Mouse (Mus musculus) kidney, postnatal 36 days (tissue): ENCODE data around the gene Igdcc3.
A peak's percentile ranks its signal among the peaks of the same experiment; 100 is the strongest.

ENCODE experiments used
- DNase-seq, 2 experiments: peaks; one replicate each; pipeline ENCODE4 v3.0.0; 2021 to 2022; ENCODE audit warnings: mixed read lengths in 2 of 2

The Igdcc3 gene

GRCm38 (mm10) chr9:65140936-65141305 lies at the start of gene Igdcc3:
Gene Igdcc3, plus strand, starts transcription at chr9:65141189.
- peak in 1 of 2 experiments; percentile 54 for DNase-seq

- DNase-seq, result no peak
Measured at GRCm38 (mm10) chr9:65094237-65094636, 46.8 kb upstream of the Igdcc3 start.

GRCm38 (mm10) chr9:65100991-65101685 lies 39.9 kb upstream of the Igdcc3 start, which contains the start of gene Igdcc4:
Gene Igdcc4, plus strand, starts transcription at chr9:65101486.
- DNase-seq, result peak in 1 of 2 experiments; percentile 33

GRCm38 (mm10) chr9:65101686-65102376 lies 39.2 kb upstream of the Igdcc3 start:
- DNase-seq, result peak in 1 of 2 experiments; percentile 32

GRCm38 (mm10) chr9:65102377-65103172 lies 38.4 kb upstream of the Igdcc3 start:
- no peak for DNase-seq

- no peak for DNase-seq
Measured at GRCm38 (mm10) chr9:65103173-65103752, 37.7 kb upstream of the Igdcc3 start.

- DNase-seq, result no peak
Measured at GRCm38 (mm10) chr9:65106821-65107220, 34.2 kb upstream of the Igdcc3 start.

- no peak for DNase-seq
Measured at GRCm38 (mm10) chr9:65107893-65108292, 33.1 kb upstream of the Igdcc3 start.

- DNase-seq, result no peak
Measured at GRCm38 (mm10) chr9:65109132-65110072, 31.6 kb upstream of the Igdcc3 start.

GRCm38 (mm10) chr9:65111698-65112097 lies 29.3 kb upstream of the Igdcc3 start:
- DNase-seq, result no peak

- DNase-seq, result no peak
Measured at GRCm38 (mm10) chr9:65113694-65114093, 27.3 kb upstream of the Igdcc3 start.

GRCm38 (mm10) chr9:65115891-65116290 lies 25.1 kb upstream of the Igdcc3 start:
- DNase-seq, result no peak

- DNase-seq, result no peak
Measured at GRCm38 (mm10) chr9:65117516-65117915, 23.5 kb upstream of the Igdcc3 start.

GRCm38 (mm10) chr9:65120935-65121334 lies 20.1 kb upstream of the Igdcc3 start:
- DNase-seq, result peak; percentile 57 to 83

- DNase-seq, result no peak
Measured at GRCm38 (mm10) chr9:65122545-65122944, 18.4 kb upstream of the Igdcc3 start.

GRCm38 (mm10) chr9:65123552-65124168 lies 17.3 kb upstream of the Igdcc3 start:
- DNase-seq, result peak; percentile 35 to 80

GRCm38 (mm10) chr9:65128123-65128815 lies 12.7 kb upstream of the Igdcc3 start:
- peak; percentile 39 to 65 for DNase-seq

GRCm38 (mm10) chr9:65131717-65132116 lies 9.3 kb upstream of the Igdcc3 start:
- peak in 1 of 2 experiments; percentile 31 for DNase-seq

- DNase-seq, result peak; percentile 73 to 91
Measured at GRCm38 (mm10) chr9:65133739-65134138, 7.2 kb upstream of the Igdcc3 start.

GRCm38 (mm10) chr9:65135126-65135525 lies 5.9 kb upstream of the Igdcc3 start:
- no peak for DNase-seq

GRCm38 (mm10) chr9:65140491-65140890 lies 498 bp upstream of the Igdcc3 start:
- no peak for DNase-seq
